Mouse (Mus musculus) embryonic facial prominence, embryonic 11.5 days (tissue): ENCODE measurements around the gene Gpn1. TPM values are rescaled to one million over a fixed set of nuclear protein-coding genes. Genes with fewer than 3 reads are reported as not detected.

Experiments
- ATAC-seq: fragments of 200-750 bp; cut with Nextera tagmentation; replicated peaks from 2 replicates; pipeline ENCODE4 v1.8.0; 2017; ENCODE audit warnings: low read depth; ENCODE audit not compliant: insufficient number of reproducible peaks, low FRiP score, low TSS enrichment
- DNase-seq: peaks from one replicate; pipeline ENCODE4 v3.0.0-alpha.2; 2015; ENCODE audit warnings: low spot score
- H3K27ac ChIP-seq: fragments of 300-500 bp; sonication (generic); replicated peaks from 2 replicates; pipeline ENCODE4 v1.5.1; 2014; ENCODE audit warnings: mild to moderate bottlenecking, low read depth, low read length, control low read depth
- H3K27me3 ChIP-seq: fragments of 300-500 bp; sonication (generic); 2 replicates; pipeline ENCODE4 v1.6.1; 2014; ENCODE audit warnings: mild to moderate bottlenecking, low read length, moderate library complexity, mixed read lengths; ENCODE audit not compliant: control insufficient read depth, insufficient read depth
- H3K36me3 ChIP-seq: fragments of 300-500 bp; sonication (generic); replicated peaks from 2 replicates; pipeline ENCODE4 v1.6.1; 2014; ENCODE audit warnings: low read depth, mild to moderate bottlenecking, low read length, moderate library complexity, mixed read lengths; ENCODE audit not compliant: control insufficient read depth, insufficient read depth
- H3K4me1 ChIP-seq: fragments of 300-500 bp; sonication (generic); 2 replicates; pipeline ENCODE4 v1.6.1; 2014; ENCODE audit warnings: low read length, mixed read lengths; ENCODE audit not compliant: control insufficient read depth, insufficient read depth
- H3K4me2 ChIP-seq: fragments of 300-500 bp; sonication (generic); 2 replicates; pipeline ENCODE4 v1.6.1; 2014; ENCODE audit warnings: low read depth, mild to moderate bottlenecking, control low read depth, low read length, moderate library complexity
- H3K4me3 ChIP-seq: fragments of 300-500 bp; sonication (generic); 2 replicates; pipeline ENCODE4 v1.5.1; 2014; ENCODE audit warnings: low read depth, low read length, control low read depth
- H3K9ac ChIP-seq: fragments of 300-500 bp; sonication (generic); replicated peaks from 2 replicates; pipeline ENCODE4 v1.6.1; 2014; ENCODE audit warnings: mild to moderate bottlenecking, control low read depth, low read length
- H3K9me3 ChIP-seq: fragments of 300-500 bp; sonication (generic); replicated peaks from 2 replicates; pipeline ENCODE4 v1.6.1; 2016; ENCODE audit warnings: mild to moderate bottlenecking, low read length, inconsistent platforms, mixed read lengths; ENCODE audit not compliant: control insufficient read depth
- WGBS: fragments of 180-500 bp; shearing (Covaris S2); extraction: QIAGEN DNeasy Blood & Tissue Kit; methylation state at CpG from one replicate; pipeline ENCODE4 v1.1.7; 2014; 5-methylcytosine and 5-hydroxymethylcytosine counted together
- polyA plus RNA-seq: library from polyadenylated mRNA; unstranded; fragments of >200 nt; fragmentation: Nextera tagmentation; extraction: Ambion mirVana; gene quantifications from 2 replicates; pipeline ENCODE4 v1.2.1, GENCODE M21; 2014

Gpn1 gene
- polyA plus RNA-seq, 1 experiment from 2014 or later: 77.7 TPM

DNA sequence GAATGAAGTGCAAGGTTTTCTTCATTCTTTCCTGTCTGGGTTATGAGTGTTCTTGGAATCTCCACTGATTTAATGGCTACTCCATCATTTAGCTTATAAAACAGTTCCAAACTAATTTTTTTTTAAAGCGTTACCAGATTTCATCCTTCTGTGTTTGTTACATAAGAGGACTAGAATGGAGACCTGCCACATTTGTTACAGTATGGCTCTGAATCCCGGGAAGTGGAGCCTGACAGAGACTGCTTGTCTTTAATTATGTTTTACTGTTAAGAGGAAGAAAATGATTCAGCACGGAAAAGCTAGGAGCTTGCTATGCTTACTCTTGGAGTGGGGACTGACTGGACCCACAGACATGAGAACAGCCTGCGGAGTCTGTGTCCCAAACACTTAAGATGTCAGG is 14.0 kb upstream of the Gpn1 start:
- no peak overlapping the region for H3K4me3 ChIP-seq
- DNase-seq (no peak), ATAC-seq (no peak)
- no peak overlapping the region for H3K27ac ChIP-seq
- H3K4me1 ChIP-seq: no peaks in the 10 kb centered on the region
- no peaks in the 10 kb centered on the region for H3K27me3 ChIP-seq
- H3K9me3 ChIP-seq: no peaks in the 10 kb centered on the region
- H3K36me3 ChIP-seq: no peaks in the 10 kb centered on the region; the same call in 1 of the 2 replicates
- no peak overlapping the region for H3K9ac ChIP-seq
- 91% methylated on average over 4 of the region's 4 CpGs for WGBS
- no peak overlapping the region for H3K4me2 ChIP-seq

DNA sequence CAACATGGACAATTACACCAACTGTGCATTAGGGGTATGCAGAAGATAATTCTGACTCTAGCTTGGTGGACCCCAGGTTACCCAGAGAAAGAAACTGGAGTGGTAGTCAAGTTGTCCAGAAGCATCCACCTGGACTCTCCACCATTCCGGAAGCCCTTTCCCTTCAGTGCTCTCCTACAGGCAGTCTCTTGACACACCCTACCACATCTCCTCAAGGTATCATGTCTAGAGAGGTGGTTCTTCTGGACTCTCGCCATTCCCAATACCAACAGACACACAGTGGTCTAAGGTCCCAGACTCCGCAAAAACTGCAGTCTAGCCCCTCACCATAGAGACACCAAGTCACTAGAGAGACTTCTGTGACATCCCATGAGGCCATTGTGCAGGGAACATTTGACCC is 9.1 kb upstream of the Gpn1 start, which contains the start of gene 4930548H24Rik:
TSS of gene 4930548H24Rik (plus strand) at position 301 of the 400 bp plus-strand sequence.
- Histone ChIP-seq H3K27me3 (no peaks in the 10 kb centered on the region), H3K27ac (no peak within 1 kb of the TSS), H3K4me2 (no peak within 1 kb of the TSS), H3K4me3 (no peak within 1 kb of the TSS), H3K9ac (no peak within 1 kb of the TSS), H3K4me1 (no peaks in the 10 kb centered on the region), H3K9me3 (no peaks in the 10 kb centered on the region), H3K36me3 (no peaks in the 10 kb centered on the region)
- DNase-seq: no peak
- 94% methylated on average over 3 of the region's 3 CpGs for WGBS
- ATAC-seq: no peak

DNA sequence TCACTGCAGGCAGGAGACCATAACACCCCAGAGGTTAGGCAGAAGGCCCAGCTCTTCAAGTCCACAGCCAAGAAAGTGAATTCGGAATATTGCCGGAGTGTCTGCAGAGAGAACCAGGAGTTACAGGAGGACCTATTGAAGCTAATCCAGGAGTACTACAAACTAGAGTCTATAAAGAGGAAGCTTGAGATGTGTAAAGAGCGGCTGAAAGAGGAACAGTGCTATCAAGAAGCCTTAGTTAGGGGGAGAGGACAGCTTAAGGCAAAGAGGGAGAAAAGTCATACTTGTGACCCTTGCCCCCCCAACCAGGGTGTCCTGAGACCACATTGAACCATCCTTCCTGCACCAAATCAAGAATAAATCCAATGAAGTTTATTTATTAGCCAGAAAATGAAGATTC is 6.7 kb upstream of the Gpn1 start:
- Histone ChIP-seq H3K27me3 (no peaks in the 10 kb centered on the region), H3K27ac (no peak overlapping the region), H3K9ac (no peak overlapping the region), H3K4me1 (no peaks in the 10 kb centered on the region), H3K4me2 (no peak overlapping the region), H3K9me3 (no peaks in the 10 kb centered on the region), H3K36me3 (no peaks in the 10 kb centered on the region), H3K4me3 (no peak overlapping the region)
- no peak for DNase-seq
- no peak for ATAC-seq
- 97% methylated on average over 3 of the region's 3 CpGs for WGBS

DNA sequence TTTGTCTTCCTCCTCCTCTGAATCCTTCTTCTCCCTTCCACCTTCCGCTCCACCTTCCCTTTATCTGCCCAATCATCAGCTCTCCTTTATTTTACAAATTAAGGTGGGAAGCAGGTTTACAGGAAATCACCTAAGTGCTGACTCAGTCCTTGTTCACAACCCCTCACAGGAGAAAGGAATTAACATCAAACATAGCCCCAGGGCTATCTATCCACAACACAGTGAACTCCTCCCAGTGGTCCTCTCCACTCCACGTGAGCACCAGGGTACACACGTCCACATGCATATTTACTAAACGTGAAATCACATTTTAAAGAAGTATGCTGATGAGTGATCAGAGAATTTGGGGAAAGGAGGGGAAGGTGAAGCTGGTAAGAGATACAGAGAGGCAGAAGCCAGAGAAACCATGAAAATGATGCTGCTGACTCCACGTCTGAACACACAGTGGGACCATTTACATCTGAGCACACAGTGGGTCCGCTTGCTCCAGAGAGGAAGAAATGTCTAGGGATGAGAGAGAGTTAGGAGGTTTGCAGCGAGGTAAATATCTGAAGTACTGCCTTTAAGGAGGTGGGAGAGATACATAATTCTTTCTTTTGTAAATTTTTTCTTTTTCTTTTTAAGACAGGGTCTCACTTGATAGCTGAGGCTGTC is 5.3 kb upstream of the Gpn1 start:
- 69% methylated on average over 7 of the region's 7 CpGs for WGBS
- no peak for ATAC-seq

DNA sequence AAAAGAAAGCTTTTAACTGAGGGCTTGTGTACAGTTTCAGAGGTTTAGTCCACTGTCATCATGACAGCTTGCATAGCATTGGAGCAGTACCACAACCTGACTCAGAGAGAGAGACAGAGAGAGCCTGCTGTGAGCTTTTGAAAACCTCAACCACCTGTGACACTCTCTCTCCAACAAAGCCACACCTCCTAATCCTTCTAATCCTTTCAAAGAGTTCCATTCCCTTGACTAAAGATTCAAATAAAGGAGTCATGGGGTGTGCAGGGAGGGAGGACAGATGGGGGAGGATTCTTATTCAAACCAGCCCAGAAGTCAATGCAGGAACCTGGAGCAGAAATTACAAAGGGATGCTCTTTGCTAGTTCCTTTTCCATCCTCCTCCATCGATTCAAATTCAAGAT is 2.5 kb upstream of the Gpn1 start:
- DNase-seq: no peak
- WGBS: 67% methylated on average over 1 of the region's 1 CpGs
- Histone ChIP-seq H3K4me1 (no peaks in the 10 kb centered on the region), H3K9me3 (no peaks in the 10 kb centered on the region; the same call in 1 of the 2 replicates), H3K27me3 (no peaks in the 10 kb centered on the region), H3K9ac (no peak overlapping the region), H3K36me3 (no peaks in the 10 kb centered on the region; the same call in 1 of the 2 replicates), H3K27ac (no peak overlapping the region), H3K4me3 (no peak overlapping the region), H3K4me2 (no peak overlapping the region)
- ATAC-seq: no peak

More for the DNA sequence above, 5.3 kb upstream of the Gpn1 start:
- DNase-seq: no peak
- Histone ChIP-seq H3K4me1 (no peaks in the 10 kb centered on the region), H3K36me3 (no peaks in the 10 kb centered on the region), H3K4me3 (no peak overlapping the region), H3K27ac (no peak overlapping the region), H3K27me3 (no peaks in the 10 kb centered on the region), H3K4me2 (no peak overlapping the region), H3K9ac (no peak overlapping the region), H3K9me3 (no peaks in the 10 kb centered on the region)

DNA sequence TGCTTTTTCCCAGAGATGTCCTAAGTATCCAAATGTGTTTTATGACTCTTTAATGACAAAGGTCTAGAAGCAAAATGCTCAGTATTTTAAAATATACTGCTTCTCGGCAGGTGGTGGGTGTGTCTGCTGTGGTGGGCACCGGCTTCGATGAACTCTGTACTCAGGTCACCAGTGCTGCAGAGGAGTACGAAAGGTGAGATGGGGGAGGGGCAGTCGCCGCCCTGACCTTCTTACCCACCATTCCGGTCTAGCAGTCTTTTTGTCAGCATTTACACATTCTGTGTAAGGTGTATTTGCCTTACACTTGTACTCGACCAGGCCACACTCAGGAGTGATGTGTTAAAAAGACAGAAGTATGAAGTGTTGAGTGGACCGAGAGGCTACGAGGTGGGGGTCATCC is 10.3 kb downstream of the Gpn1 start:
- 91% methylated on average over 10 of the region's 10 CpGs for WGBS
- Histone ChIP-seq H3K36me3 (peaks cover 19% of the 10 kb centered on the region), H3K27me3 (no peaks in the 10 kb centered on the region), H3K9ac (no peak overlapping the region), H3K27ac (no peak overlapping the region), H3K4me1 (no peaks in the 10 kb centered on the region), H3K4me2 (no peak overlapping the region), H3K9me3 (no peaks in the 10 kb centered on the region), H3K4me3 (no peak overlapping the region)
- DNase-seq (no peak), ATAC-seq (no peak)

DNA sequence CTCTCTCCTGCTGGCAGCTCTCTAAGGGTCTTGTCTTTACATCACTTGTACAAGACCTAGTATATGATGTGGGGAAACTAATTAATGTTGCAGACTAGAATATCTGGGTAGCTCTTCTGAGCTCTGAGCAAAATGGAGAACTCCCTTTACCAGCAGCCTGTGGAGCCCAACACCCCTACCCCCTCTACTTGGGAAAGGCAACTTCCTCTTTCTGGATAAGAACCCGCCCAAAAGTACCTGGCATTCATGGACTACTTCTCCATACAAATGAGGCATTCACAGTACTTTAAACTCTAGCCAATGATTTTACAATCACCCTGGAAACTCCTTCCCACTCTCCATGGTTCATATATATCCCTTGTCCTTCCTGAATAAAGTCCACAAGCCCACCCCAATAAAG is 17.9 kb downstream of the Gpn1 start:
- ATAC-seq: no peak
- H3K4me3 ChIP-seq: no peak overlapping the region
- peaks cover 8% of the 10 kb centered on the region for H3K36me3 ChIP-seq
- no peaks in the 10 kb centered on the region for H3K27me3 ChIP-seq
- no peaks in the 10 kb centered on the region for H3K4me1 ChIP-seq
- DNase-seq: no peak
- H3K9me3 ChIP-seq: no peaks in the 10 kb centered on the region
- no peak overlapping the region for H3K4me2 ChIP-seq
- 76% methylated on average over 1 of the region's 1 CpGs for WGBS
- H3K27ac ChIP-seq: no peak overlapping the region
- no peak overlapping the region for H3K9ac ChIP-seq

DNA sequence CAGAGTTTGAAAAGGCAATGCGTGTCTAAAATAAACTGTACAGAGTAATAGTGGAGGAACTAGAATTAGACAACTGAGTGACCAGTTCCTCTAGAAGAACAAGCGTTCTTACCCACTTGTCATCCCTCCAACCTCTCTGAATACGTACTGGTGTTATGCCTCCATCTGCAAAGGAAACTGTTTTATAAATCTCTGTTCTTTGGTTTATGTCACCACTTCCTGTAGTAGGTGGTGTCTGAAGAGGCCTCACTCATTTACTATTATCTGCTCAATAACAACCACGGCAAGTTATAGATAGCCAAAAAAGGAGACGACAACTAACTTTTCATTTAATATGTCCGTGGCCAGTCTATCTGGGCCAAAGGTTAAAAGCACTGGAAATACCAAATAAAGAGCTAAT is 26.0 kb downstream of the Gpn1 start:
- ATAC-seq (no peak), DNase-seq (no peak)
- Histone ChIP-seq H3K27ac (no peak overlapping the region), H3K4me1 (no peaks in the 10 kb centered on the region), H3K4me2 (no peak overlapping the region), H3K4me3 (no peak overlapping the region), H3K9ac (no peak overlapping the region), H3K27me3 (no peaks in the 10 kb centered on the region), H3K36me3 (peaks cover 9% of the 10 kb centered on the region), H3K9me3 (no peaks in the 10 kb centered on the region)
- WGBS: 92% methylated on average over 6 of the region's 6 CpGs
